Mouse (Mus musculus): ENCODE data around the gene Nedd1.

Gene Nedd1

DNA sequence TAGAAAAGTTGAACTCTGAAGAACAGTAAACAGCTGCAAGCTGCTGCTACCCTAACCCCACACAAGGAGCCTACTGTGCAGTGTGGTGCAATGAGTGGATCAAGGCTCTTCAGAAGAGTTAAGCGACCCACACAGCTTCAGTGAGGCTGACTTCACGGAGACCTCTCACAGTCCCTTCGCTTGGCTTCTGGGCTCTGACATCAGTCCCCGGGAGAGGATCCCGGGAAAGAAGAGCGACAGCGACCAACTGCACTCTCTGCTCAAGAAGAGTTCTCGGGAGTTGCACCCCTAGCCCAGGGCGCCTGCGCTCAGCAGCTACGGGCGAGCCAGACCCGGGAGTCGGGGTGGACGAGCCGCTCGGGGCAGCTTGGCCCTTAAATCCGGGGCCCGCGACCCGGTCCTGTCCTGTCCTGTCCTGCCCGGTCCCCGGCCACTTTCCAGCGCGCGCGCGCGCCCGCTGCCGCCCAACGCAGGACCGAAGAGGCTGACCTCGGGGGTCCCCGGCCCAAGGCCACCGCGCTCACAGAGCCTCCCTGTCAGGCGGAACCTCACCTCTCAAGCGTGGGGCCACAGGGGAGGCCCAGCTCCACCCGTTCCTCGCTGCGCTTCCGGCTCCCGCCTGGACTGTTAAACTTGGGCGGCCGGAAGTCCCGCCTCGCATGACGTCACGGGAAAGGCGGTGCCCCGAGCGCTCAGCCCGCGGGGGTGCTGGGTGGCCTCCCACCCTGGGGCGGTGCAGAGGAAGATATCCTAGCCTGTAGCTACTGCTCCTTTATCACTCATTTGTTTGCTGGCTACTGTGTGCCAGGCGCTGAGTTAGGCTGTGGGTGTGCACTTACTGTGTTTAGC is at the start of gene Nedd1:
Nedd1 (minus strand) TSS at position 650 of the 849 bp plus-strand sequence.
- DNase-seq (ENCODE audit: low read depth) = peak; percentile 96

DNA sequence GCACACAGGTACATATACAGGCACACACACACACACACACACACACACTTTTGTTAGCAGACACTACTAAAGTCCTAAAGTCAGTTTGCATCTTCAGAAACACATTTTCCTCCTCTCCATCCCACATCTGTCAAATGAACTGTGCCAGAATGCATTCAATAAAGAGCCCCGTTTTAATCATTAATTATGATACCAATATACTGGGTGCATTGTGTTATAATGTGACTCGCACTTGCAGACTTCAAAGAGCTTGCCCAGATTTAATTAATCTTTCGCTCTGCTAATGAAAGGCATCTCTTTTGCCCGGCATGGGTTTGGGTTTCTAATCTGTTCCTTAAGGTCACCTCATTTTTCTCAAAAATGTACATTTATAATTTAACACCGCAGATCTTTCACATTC is 32.1 kb upstream of the Nedd1 start:
- no peak for DNase-seq (ENCODE audit: low read depth)

DNA sequence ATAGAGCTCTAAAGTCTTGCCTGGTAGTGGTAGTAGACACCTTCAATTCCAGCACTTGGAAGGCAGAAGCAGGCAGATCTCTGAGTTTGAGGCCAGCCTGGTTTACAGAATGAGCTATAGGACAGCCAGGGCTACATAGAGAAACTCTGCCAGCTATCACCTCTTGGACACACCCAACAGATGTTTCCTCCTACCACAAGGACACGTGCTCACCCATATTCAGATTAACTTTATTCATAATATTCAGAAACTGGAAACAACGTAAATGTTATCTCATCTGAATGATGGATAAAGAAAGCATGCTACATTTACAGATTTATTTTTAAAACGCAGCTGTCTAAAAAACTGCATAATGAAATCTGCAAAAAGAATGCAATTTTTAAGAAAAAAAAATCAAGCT is 8.1 kb upstream of the Nedd1 start:
- no peak for DNase-seq (ENCODE audit: low read depth)

DNA sequence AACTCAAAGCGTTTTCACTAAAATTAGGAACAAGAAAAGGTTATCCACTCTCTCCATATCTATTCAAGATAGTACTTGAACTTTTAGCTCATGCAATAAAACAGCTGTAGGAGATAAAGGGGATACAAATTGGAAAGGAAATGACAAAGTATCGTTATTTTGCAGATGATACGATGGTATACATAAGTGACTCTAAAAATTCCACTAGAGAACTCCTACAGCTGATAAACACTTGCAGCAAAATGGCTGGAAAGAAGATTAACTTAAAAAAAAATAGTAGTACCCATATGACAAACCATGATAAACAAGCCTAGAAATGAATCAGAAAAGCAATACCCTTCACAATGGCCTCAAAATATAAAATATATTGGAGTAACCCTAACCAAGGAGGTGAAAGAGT is 6.5 kb upstream of the Nedd1 start:
- no peak for DNase-seq (ENCODE audit: low read depth)

DNA sequence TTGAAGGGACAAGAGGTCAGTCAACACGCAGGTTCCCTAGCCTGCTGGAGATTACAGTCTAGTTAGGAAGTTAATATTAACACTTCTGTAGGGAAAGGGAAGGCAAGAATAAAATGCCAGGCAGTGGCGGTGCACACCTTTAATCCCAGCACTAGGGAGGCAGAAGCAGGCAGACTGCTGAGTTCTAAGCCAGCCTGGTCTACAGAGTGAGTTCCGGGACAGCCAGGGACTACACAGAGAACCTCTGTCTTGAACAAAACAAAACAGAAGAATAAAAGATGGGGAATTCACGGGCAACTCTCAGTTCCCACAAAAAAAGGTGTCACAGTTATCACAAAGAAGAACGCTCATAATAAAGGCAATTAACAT is 384 bp upstream of the Nedd1 start:
- DNase-seq (ENCODE audit: low read depth) = no peak

DNA sequence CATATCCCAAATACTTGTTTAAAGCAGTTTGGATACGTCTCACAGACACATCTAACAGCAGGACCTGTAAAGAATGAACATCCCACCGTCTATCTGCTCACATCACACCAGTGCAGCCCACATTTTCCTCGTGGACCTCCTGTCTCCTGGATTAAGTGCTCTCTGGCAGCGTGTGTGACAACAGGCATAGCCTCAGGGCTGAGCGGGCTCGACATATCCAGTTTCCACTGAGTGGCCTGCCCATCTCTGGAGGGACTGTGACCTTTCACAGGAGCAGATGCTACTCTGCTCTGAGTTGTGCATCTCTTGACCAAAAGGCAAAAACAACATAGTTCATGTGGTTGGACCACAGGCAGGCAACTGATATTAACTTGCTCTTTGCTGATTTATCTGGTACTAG is 23.2 kb downstream of the Nedd1 start:
- DNase-seq (ENCODE audit: low read depth) = no peak

DNA sequence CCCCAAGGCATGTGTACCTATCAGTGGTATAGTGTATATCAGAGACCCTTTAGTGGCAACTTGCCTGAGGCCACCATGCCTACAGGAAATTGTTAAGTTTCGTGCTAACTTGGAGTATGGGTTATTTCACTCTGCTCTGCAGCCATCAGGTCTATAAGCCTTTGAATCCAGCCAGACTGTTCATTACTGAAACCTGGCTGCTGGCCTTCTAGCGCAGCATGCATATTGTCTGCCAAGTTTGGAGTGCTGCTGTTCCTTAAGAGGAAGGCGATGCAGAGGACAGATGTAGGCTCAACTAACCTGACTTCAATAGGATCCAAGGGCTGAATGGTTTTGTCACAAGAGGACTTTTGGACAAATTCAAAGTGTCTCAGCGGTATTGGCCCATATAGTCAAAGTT is 47.2 kb downstream of the Nedd1 start:
- no peak for DNase-seq (ENCODE audit: low read depth)

DNA sequence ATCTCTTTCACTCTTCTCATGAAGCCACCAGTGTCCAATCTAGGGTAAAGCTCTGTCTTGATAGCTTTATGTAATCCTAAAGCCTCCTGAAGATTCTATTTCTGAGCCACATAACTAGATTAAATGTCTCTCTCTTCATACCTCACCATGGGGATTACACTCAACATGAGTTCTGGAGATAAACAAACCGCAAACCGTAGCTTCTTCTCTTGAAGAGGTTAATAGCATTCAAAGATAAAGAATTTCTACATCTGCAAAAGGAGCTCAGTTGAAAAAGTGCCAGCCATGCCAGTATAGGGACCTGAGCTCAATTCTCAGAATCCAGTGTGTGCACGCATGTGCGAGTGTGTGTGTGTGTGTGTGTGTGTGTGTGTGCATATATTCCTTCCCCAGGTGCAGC is 50.3 kb downstream of the Nedd1 start:
- DNase-seq (ENCODE audit: low read depth) = no peak

DNA sequence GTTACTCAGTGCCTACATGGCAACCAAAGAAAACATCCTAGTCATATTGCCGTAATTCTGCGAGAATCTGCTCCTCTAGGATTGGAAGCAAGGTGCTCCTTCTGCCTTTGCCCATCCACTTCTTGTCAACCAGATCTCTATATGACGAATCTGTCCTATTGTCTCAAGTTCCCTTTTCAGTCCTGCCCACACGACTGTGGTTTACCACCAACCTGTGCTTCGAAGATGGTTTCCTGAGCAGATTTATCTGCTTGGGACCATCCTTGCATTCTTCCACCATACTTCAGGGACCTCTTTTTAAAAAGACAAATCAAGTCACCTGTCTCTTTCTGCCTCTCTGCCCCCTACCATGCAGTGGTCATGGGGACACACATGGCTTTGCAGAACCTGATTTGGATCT is 56.9 kb downstream of the Nedd1 start:
- DNase-seq (ENCODE audit: low read depth) = no peak

DNA sequence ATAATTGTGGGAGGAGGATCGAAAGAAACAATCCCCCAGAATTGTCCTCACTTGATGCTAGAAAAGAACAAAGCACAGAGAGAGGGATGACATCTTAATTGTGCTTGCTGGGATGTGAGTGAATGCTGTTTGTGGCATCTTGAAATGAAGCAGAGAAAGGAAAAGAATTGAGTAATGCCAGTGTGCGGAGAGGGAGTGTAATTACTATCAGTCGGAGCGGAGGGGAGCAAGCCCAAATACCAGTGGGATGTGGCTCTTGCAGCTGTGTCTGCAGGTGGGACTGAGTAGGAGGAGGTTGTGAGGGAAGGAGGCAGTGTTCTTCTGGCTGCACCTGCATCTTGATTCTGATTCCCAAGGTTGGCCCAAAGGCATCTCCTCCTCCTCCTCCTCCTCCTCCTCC is 69.0 kb downstream of the Nedd1 start:
- DNase-seq (ENCODE audit: low read depth) = no peak

DNA sequence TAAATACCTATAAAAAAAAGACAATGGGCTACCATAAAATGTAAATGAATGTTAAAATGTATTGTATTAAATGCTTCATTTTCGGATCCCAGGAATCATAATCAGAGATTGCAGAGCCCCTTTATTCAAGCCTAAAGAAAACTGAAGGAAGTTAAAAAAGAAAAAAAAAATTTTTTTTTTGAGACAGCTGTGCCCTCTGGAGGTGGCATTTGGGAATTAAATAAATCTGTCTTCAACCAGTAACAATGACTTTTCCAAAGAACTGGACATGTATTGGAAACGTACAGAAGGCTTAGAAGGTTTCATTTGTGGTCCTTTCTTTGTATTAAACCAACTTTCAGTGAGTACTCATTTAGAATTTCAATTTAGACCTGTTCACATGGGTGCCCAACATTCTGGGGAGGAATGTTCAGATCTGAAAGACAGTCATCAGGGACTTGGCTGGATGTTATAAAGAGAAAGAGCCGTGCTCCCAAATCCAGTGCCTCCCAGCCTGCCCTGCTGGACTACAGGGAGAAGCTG is 69.8 kb downstream of the Nedd1 start:
- DNase-seq (ENCODE audit: low read depth) = no peak

DNA sequence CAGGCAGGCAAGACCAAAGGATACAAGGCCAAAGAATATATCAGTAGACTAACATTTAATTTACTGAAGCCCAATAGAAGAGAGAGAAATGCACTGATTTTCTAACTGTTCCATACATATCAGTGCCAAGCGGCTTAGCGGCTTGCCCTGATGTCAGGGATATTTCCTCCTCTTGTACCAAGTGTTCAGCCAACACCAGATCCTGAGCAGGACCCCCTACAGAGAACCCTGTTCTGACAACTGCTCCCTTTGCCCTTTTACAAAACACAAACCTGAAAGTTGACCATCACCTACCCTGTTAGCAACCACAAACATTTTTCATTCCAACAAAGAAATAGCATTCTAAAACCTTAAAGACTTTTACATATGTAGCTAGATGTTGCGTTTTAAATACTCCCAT is 71.0 kb downstream of the Nedd1 start:
- no peak for DNase-seq (ENCODE audit: low read depth)

DNA sequence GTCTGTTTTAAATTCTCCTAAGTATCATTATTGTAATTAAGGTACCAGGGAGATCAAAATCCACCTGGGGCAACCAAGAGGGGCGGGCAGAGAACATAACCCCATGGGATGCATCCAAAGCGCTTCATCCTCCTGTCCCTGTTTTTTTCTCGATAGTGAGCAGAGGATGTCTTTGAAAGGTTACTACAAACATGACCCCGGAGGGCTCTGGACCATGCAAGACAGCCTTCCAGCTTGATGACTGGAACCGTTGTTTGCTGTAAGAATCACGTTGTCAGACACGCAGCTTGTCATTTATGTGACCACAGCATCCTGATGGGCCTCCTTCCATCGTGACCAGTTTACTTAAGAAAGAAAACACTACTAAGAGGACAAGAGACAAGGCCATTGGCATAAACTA is 73.1 kb downstream of the Nedd1 start:
- DNase-seq (ENCODE audit: low read depth) = no peak

DNA sequence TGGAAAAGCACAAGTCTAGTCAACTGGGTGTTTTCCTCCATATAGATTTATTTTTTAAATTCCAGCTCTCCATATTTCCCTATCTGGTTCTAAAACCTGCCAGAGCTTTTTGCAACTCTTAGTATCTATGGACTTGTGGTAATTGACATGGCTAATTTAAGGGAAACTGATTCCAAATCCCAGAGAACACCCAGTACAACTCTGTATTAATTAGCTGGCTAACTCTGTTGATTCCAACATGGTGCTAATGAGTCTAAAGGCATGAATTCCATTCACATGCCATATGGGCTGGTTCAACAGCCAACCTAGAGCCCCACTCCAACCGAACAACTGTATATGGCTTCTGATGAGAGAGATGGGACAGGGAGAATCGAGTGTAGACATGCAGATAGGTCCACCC is 74.5 kb downstream of the Nedd1 start:
- no peak for DNase-seq (ENCODE audit: low read depth)

DNA sequence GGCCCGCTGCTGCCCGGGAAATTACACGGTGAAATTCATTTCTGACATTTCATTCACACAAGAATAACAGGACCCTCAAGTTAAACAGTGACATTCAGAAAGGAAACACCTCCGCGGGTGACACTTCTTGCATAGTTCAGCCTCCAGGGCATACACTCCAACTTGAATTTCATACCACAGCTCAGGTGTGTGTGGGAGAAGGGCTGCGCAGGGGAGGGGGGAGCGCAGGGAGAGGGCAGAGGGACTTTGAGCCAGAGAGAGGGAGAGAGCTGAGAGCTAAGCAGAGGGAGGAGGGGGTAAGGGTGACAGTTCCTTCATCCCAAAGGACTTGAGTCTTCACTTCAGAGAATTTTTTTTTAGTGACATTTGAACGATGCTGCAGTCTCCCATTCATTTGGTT is 78.2 kb downstream of the Nedd1 start:
- no peak for DNase-seq (ENCODE audit: low read depth)

DNA sequence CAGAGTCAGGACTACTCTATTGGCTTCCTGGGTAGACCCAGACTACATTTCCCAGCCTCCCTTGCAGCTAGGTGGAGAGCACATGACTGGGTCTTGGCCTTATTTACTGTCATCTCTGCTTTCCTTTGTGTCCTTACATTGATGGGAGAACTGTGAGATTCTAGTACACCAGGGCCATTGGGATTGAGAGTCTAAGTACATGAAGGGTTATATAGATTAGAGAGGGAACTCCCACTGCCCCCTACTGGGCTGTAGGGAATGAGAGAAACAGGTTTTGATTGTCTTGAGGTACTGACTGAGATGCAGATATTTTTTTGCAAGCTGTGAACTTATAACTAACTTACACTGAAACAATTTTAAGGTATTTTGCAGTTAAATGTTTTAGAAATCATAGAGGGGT is 81.2 kb downstream of the Nedd1 start:
- no peak for DNase-seq (ENCODE audit: low read depth)
